Mouse (Mus musculus) embryonic facial prominence, embryonic 10.5 days (tissue): ENCODE data around the gene Sh3bp4. TPM values are rescaled to one million over a fixed set of nuclear protein-coding genes. Genes with fewer than 3 reads are reported as not detected.

Experiments
- DNase-seq: peaks from one replicate; pipeline ENCODE4 v3.0.0-alpha.2; 2017; ENCODE audit warnings: low spot score
- H3K27ac ChIP-seq: fragments of 300-500 bp; sonication (generic); replicated peaks from 2 replicates; pipeline ENCODE4 v1.5.1; 2016; ENCODE audit warnings: mild to moderate bottlenecking
- H3K27me3 ChIP-seq: fragments of 300-500 bp; sonication (generic); replicated peaks from 2 replicates; pipeline ENCODE4 v1.6.1; 2016; ENCODE audit warnings: low read depth, mild to moderate bottlenecking; ENCODE audit not compliant: poor library complexity, severe bottlenecking
- H3K36me3 ChIP-seq: fragments of 300-500 bp; sonication (generic); replicated peaks from 2 replicates; pipeline ENCODE4 v1.6.1; 2016; ENCODE audit warnings: mild to moderate bottlenecking, moderate library complexity
- H3K4me1 ChIP-seq: fragments of 300-500 bp; sonication (generic); 2 replicates; pipeline ENCODE4 v1.6.1; 2016
- H3K4me3 ChIP-seq: fragments of 300-500 bp; sonication (generic); 2 replicates; pipeline ENCODE4 v1.5.1; 2016; ENCODE audit warnings: mild to moderate bottlenecking, moderate library complexity
- H3K9me3 ChIP-seq: fragments of 300-500 bp; sonication (generic); 2 replicates; pipeline ENCODE4 v1.6.1; 2016; ENCODE audit warnings: mild to moderate bottlenecking
- WGBS: fragments of 180-500 bp; shearing (Covaris S2); methylation state at CpG from one replicate; pipeline ENCODE4 v1.1.7; 2016; 5-methylcytosine and 5-hydroxymethylcytosine counted together
- polyA plus RNA-seq: library from polyadenylated mRNA; unstranded; fragments of >200 nt; fragmentation: Nextera tagmentation; extraction: Ambion mirVana; gene quantifications from 2 replicates; pipeline ENCODE4 v1.2.1, GENCODE M21; 2016

Sh3bp4 gene
- polyA plus RNA-seq, 1 experiment from 2014 or later: 26.5 TPM

GRCm38 (mm10) chr1:89073291-89073846 is 3.2 kb downstream of the Sh3bp4 start:
- H3K36me3 ChIP-seq: 0 out of 2 replicates have a peak, but pooled peaks cover 4% of the 10 kb centered on the region
- no peak for DNase-seq
- H3K27ac ChIP-seq: peak overlapping the region; percentile 92
- H3K27me3 ChIP-seq: no peaks in the 10 kb centered on the region
- peaks cover 77% of the 10 kb centered on the region for H3K4me1 ChIP-seq
- 75% methylated on average over 5 of the region's 5 CpGs for WGBS
- peak overlapping the region; percentile 78 for H3K4me3 ChIP-seq
- no peaks in the 10 kb centered on the region for H3K9me3 ChIP-seq

- no peaks in the 10 kb centered on the region for H3K9me3 ChIP-seq
- 0 out of 2 replicates have a peak, but pooled peaks cover 4% of the 10 kb centered on the region for H3K36me3 ChIP-seq
- no peak for DNase-seq
- WGBS: 79% methylated on average over 6 of the region's 6 CpGs
- peaks cover 78% of the 10 kb centered on the region for H3K4me1 ChIP-seq
- no peak overlapping the region for H3K4me3 ChIP-seq
- no peaks in the 10 kb centered on the region for H3K27me3 ChIP-seq
- H3K27ac ChIP-seq: no peak overlapping the region
These were observed 4.5 kb downstream of the Sh3bp4 start for GRCm38 (mm10) chr1:89074678-89075077.

GRCm38 (mm10) chr1:89075120-89075519 is 4.9 kb downstream of the Sh3bp4 start:
- no peak for DNase-seq
- Histone ChIP-seq H3K4me1 (peaks cover 80% of the 10 kb centered on the region), H3K9me3 (no peaks in the 10 kb centered on the region), H3K27ac (no peak overlapping the region), H3K36me3 (0 out of 2 replicates have a peak, but pooled peaks cover 4% of the 10 kb centered on the region), H3K27me3 (no peaks in the 10 kb centered on the region), H3K4me3 (no peak overlapping the region)
- WGBS: 64% methylated on average over 8 of the region's 8 CpGs

- DNase-seq: no peak
- H3K27me3 ChIP-seq: no peaks in the 10 kb centered on the region
- no peak overlapping the region for H3K27ac ChIP-seq
- no peak overlapping the region for H3K4me3 ChIP-seq
- no peaks in the 10 kb centered on the region for H3K9me3 ChIP-seq
- 0 out of 2 replicates have a peak, but pooled peaks cover 4% of the 10 kb centered on the region for H3K36me3 ChIP-seq
- H3K4me1 ChIP-seq: peaks cover 90% of the 10 kb centered on the region
- WGBS: 90% methylated on average over 9 of the region's 9 CpGs
These were observed 6.6 kb downstream of the Sh3bp4 start for GRCm38 (mm10) chr1:89076777-89077176.

GRCm38 (mm10) chr1:89078240-89078639 is 8.0 kb downstream of the Sh3bp4 start:
- Histone ChIP-seq H3K36me3 (peaks cover 6% of the 10 kb centered on the region; the same call in 1 of the 2 replicates), H3K27ac (no peak overlapping the region), H3K4me1 (peaks cover 90% of the 10 kb centered on the region), H3K4me3 (no peak overlapping the region), H3K9me3 (no peaks in the 10 kb centered on the region), H3K27me3 (no peaks in the 10 kb centered on the region)
- DNase-seq: no peak
- 77% methylated on average over 2 of the region's 2 CpGs for whole genome bisulfite sequencing

GRCm38 (mm10) chr1:89078730-89079129 is 8.5 kb downstream of the Sh3bp4 start:
- no peak overlapping the region for H3K27ac ChIP-seq
- H3K9me3 ChIP-seq: no peaks in the 10 kb centered on the region
- WGBS: 29% methylated on average over 9 of the region's 9 CpGs
- H3K4me1 ChIP-seq: peaks cover 90% of the 10 kb centered on the region
- no peak overlapping the region for H3K4me3 ChIP-seq
- no peak for DNase-seq
- no peaks in the 10 kb centered on the region for H3K27me3 ChIP-seq
- peaks cover 7% of the 10 kb centered on the region for H3K36me3 ChIP-seq

GRCm38 (mm10) chr1:89079239-89079638 is 9.0 kb downstream of the Sh3bp4 start:
- H3K4me1 ChIP-seq: peaks cover 85% of the 10 kb centered on the region
- no peak overlapping the region for H3K27ac ChIP-seq
- H3K36me3 ChIP-seq: peaks cover 12% of the 10 kb centered on the region
- 51% methylated on average over 2 of the region's 2 CpGs for WGBS
- H3K9me3 ChIP-seq: no peaks in the 10 kb centered on the region
- H3K4me3 ChIP-seq: no peak overlapping the region
- no peaks in the 10 kb centered on the region for H3K27me3 ChIP-seq
- DNase-seq: no peak

GRCm38 (mm10) chr1:89080371-89080770 is 10.2 kb downstream of the Sh3bp4 start:
- peaks cover 77% of the 10 kb centered on the region for H3K4me1 ChIP-seq

GRCm38 (mm10) chr1:89080795-89081194 is 10.6 kb downstream of the Sh3bp4 start:
- no peak for DNase-seq
- Histone ChIP-seq H3K27me3 (no peaks in the 10 kb centered on the region), H3K36me3 (peaks cover 15% of the 10 kb centered on the region), H3K4me3 (no peak overlapping the region), H3K27ac (no peak overlapping the region), H3K9me3 (no peaks in the 10 kb centered on the region), H3K4me1 (peaks cover 76% of the 10 kb centered on the region)
- WGBS: 70% methylated on average over 5 of the region's 5 CpGs

More at GRCm38 (mm10) chr1:89080371-89080770, 10.2 kb downstream of the Sh3bp4 start:
- WGBS: 79% methylated on average over 8 of the region's 8 CpGs
- peaks cover 15% of the 10 kb centered on the region for H3K36me3 ChIP-seq
- no peak overlapping the region for H3K4me3 ChIP-seq
- no peaks in the 10 kb centered on the region for H3K9me3 ChIP-seq
- DNase-seq: no peak
- no peak overlapping the region for H3K27ac ChIP-seq
- no peaks in the 10 kb centered on the region for H3K27me3 ChIP-seq

GRCm38 (mm10) chr1:89081371-89081770 is 11.2 kb downstream of the Sh3bp4 start:
- Histone ChIP-seq H3K27ac (no peak overlapping the region), H3K36me3 (peaks cover 15% of the 10 kb centered on the region), H3K27me3 (no peaks in the 10 kb centered on the region), H3K4me3 (no peak overlapping the region), H3K9me3 (no peaks in the 10 kb centered on the region), H3K4me1 (peaks cover 76% of the 10 kb centered on the region)
- 80% methylated on average over 4 of the region's 4 CpGs for WGBS
- no peak for DNase-seq

- 56% methylated on average over 14 of the region's 14 CpGs for WGBS
- no peak overlapping the region for H3K27ac ChIP-seq
- peak; percentile 12 for DNase-seq
- no peaks in the 10 kb centered on the region for H3K9me3 ChIP-seq
- H3K27me3 ChIP-seq: no peaks in the 10 kb centered on the region
- peaks cover 77% of the 10 kb centered on the region for H3K4me1 ChIP-seq
- peaks cover 15% of the 10 kb centered on the region for H3K36me3 ChIP-seq
- H3K4me3 ChIP-seq: no peak overlapping the region
These were observed 12.1 kb downstream of the Sh3bp4 start for GRCm38 (mm10) chr1:89082171-89082882.

- Histone ChIP-seq H3K27me3 (no peaks in the 10 kb centered on the region), H3K27ac (peak overlapping the region; percentile 40; the same call in 1 of the 2 replicates), H3K4me1 (peaks cover 86% of the 10 kb centered on the region), H3K36me3 (peaks cover 15% of the 10 kb centered on the region), H3K9me3 (no peaks in the 10 kb centered on the region), H3K4me3 (no peak overlapping the region)
- no peak for DNase-seq
- 74% methylated on average over 9 of the region's 9 CpGs for WGBS
These were observed 16.4 kb downstream of the Sh3bp4 start for GRCm38 (mm10) chr1:89086575-89087153.
